Comparison of ENCODE assay signal across 20 mouse cellular contexts in the genomic region with DNA sequence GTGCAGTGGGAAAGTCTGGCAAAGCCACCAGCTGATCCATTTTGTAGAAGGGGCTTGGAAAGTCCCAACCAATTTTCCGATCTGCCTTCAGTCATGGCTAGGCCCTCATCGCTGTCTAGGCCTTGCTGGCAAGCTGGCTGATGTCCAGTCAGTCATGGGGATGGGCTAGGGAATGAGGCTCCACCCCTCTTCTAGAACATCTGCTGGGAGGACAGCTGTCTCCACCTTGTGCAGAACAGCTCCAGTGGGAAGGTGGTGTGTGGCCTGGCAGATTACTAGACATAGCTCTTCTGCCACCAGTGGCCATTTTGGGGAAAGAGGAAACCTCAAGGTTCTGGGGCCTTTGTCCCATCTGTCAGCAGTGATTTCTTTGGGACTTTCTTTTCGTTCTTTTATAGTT. TPM values are rescaled to one million over a fixed set of nuclear protein-coding genes. Genes with fewer than 3 reads are reported as not detected.
A peak's percentile ranks its signal among the peaks of the same experiment; 100 is the strongest.
DNase-seq lines count a peak whose midpoint lies in the region; ATAC-seq and TF ChIP-seq lines count a peak whose summit lies in the region.
"Had no signal": no experiment of that assay in that cellular context is flagged by ENCODE, and none has a peak within 500 bp of the region (broad histone marks: within the 10 kb centered on the region; RNA-seq: fewer than 3 reads in every experiment).

No protein-coding gene starts in this region.

- no peak for TF ChIP-seq POLR2A in myocyte (IDR thresholded peaks at IDR 0.05; ENCODE audit: insufficient read length, low read depth)

- no peak for ATAC-seq in neural tube, embryonic 15.5 days (ENCODE audit: low FRiP score)
- ATAC-seq: forebrain, embryonic 13.5 days; lung, postnatal 0 days had no signal

- WGBS in heart, embryonic 10.5 days: 82% methylated on average over 3 of the region's 3 CpGs
- 83% methylated on average over 3 of the region's 3 CpGs for WGBS in neural tube, embryonic 15.5 days

- H3K36me3 ChIP-seq in heart, embryonic 10.5 days: no peaks in the 10 kb centered on the region
- no peaks in the 10 kb centered on the region for H3K36me3 ChIP-seq in myocyte (ENCODE audit: control insufficient read depth, insufficient read depth)
- no peaks in the 10 kb centered on the region for H3K36me3 ChIP-seq in neural tube, embryonic 15.5 days
- H3K36me3 ChIP-seq: liver, embryonic 15.5 days had no signal

- H3K4me1 ChIP-seq in heart, embryonic 10.5 days: no peaks in the 10 kb centered on the region
- no peaks in the 10 kb centered on the region for H3K4me1 ChIP-seq in neural tube, embryonic 15.5 days
- H3K4me1 ChIP-seq: liver, embryonic 15.5 days had no signal

- no peak overlapping the region for H3K4me2 ChIP-seq in myocyte (ENCODE audit: low read depth)
- no peak overlapping the region for H3K4me2 ChIP-seq in neural tube, embryonic 15.5 days
- H3K4me2 ChIP-seq: forebrain, embryonic 13.5 days; hindbrain, embryonic 14.5 days; liver, embryonic 15.5 days; midbrain, embryonic 11.5 days had no signal

- H3K79me2 ChIP-seq in myocyte (ENCODE audit: control insufficient read depth, insufficient read depth): no peaks in the 10 kb centered on the region

- H3K9me3 ChIP-seq in heart, embryonic 10.5 days: no peaks in the 10 kb centered on the region
- no peaks in the 10 kb centered on the region for H3K9me3 ChIP-seq in neural tube, embryonic 15.5 days (replicated peaks)
- H3K9me3 ChIP-seq: forebrain, embryonic 13.5 days; liver, embryonic 15.5 days had no signal

- no peak overlapping the region for H3K9ac ChIP-seq in neural tube, embryonic 15.5 days (replicated peaks)
- H3K9ac ChIP-seq: forebrain, embryonic 13.5 days; hindbrain, embryonic 14.5 days; liver, embryonic 15.5 days had no signal

- H3K27ac ChIP-seq in heart, embryonic 10.5 days: no peak overlapping the region
- H3K27ac ChIP-seq in neural tube, embryonic 15.5 days (replicated peaks): no peak overlapping the region
- H3K27ac ChIP-seq: forebrain, embryonic 13.5 days; hindbrain, embryonic 14.5 days; kidney, postnatal 0 days; left cerebral cortex, adult 2 months; liver, embryonic 15.5 days had no signal

- H3K4me3 ChIP-seq in heart, embryonic 10.5 days: no peak overlapping the region
- H3K4me3 ChIP-seq in myocyte: no peak overlapping the region
- H3K4me3 ChIP-seq in neural tube, embryonic 15.5 days (replicated peaks): no peak overlapping the region
- H3K4me3 ChIP-seq: erythroblast, embryonic 14.5 days; forebrain, embryonic 13.5 days; left cerebral cortex, adult 2 months; liver, embryonic 15.5 days had no signal

- peaks cover 40% of the 10 kb centered on the region for H3K27me3 ChIP-seq in heart, embryonic 10.5 days (ENCODE audit: insufficient read depth, poor library complexity, severe bottlenecking)
- peaks cover 26% of the 10 kb centered on the region for H3K27me3 ChIP-seq in myocyte (ENCODE audit: control insufficient read depth, insufficient read depth, insufficient read length)
- no peaks in the 10 kb centered on the region for H3K27me3 ChIP-seq in neural tube, embryonic 15.5 days (replicated peaks)

- peak; percentile 94 for DNase-seq in heart, adult 11 months
- no peak for DNase-seq in heart, embryonic 10.5 days (ENCODE audit: low spot score)
- DNase-seq in MN1 (ENCODE audit: low spot score): peak; percentile 26
- peak; percentile 18 to 28 for DNase-seq in heart, adult 9 months (ENCODE audit: low spot score in 2 of 2)
- no peak for DNase-seq in layer of hippocampus, adult 9-10 months (ENCODE audit: low spot score)
- DNase-seq: adrenal gland, adult 2 months; cerebellum, adult 11 months; cerebellum, adult 9-11 months; kidney, adult 2 months; liver had no signal

- no peak overlapping the region for H3ac ChIP-seq in myocyte (ENCODE audit: control insufficient read depth, insufficient read length)

TF ChIP-seq in myocyte, 11 proteins besides CTCF, POLR2A, EP300 and RAD21:
- no peak for TF ChIP-seq REST (IDR thresholded peaks at IDR 0.05; ENCODE audit: insufficient read depth, insufficient read length)
- TF ChIP-seq MYOD1 (IDR thresholded peaks at IDR 0.05; ENCODE audit: control insufficient read depth in 1 of 3, insufficient read length in 2 of 3, low read depth in 2 of 3): peak in 2 of 3 experiments; percentile 70 to 87
- peak; percentile 26 for TF ChIP-seq TCF3 (IDR thresholded peaks at IDR 0.05; ENCODE audit: insufficient read length, low read depth)
- TF ChIP-seq MYOG (IDR thresholded peaks at IDR 0.05; ENCODE audit: control insufficient read depth in 1 of 3, insufficient read depth in 1 of 3, insufficient read length in 2 of 3, low read depth in 2 of 3): peak; percentile 26 to 87 (median 54)
- no peak for TF ChIP-seq SRF (IDR thresholded peaks at IDR 0.05; ENCODE audit: control insufficient read depth, insufficient read length, low read depth)

RNA-seq across cellular contexts. Expression of a gene that starts 7.3 kb away (rescaled TPM):
- polyA plus RNA-seq in heart, embryonic 10.5 days (2016; fragmentation: Nextera tagmentation; extraction: Ambion mirVana): 0.37 and 0.38 TPM in 2 replicates
- 0.14 TPM for polyA plus RNA-seq in myocyte (2012; fragmentation: generic; extraction: Trizol)
- 15.4 and 28.0 TPM in 2 replicates for polyA plus RNA-seq in neural tube, embryonic 15.5 days (2015; fragmentation: Nextera tagmentation; extraction: Ambion mirVana)
- polyA plus RNA-seq: erythroblast, embryonic 14.5 days; liver, embryonic 15.5 days had no signal

RNA-seq across cellular contexts. Expression of a gene that starts 26.0 kb away (rescaled TPM):
- 20.6 and 23.2 TPM in 2 replicates for polyA plus RNA-seq in heart, embryonic 10.5 days (2016; fragmentation: Nextera tagmentation; extraction: Ambion mirVana)
- polyA plus RNA-seq in myocyte (2012; fragmentation: generic; extraction: Trizol): 13.7 TPM
- polyA plus RNA-seq in neural tube, embryonic 15.5 days (2015; fragmentation: Nextera tagmentation; extraction: Ambion mirVana): 32.9 and 34.2 TPM in 2 replicates

Comparison
In these comparisons a context has a peak if more than half of its experiments do, and no peak if none do; other contexts are left out.
1. DNase-seq: peak in heart, adult 11 months (single experiment), MN1 (single experiment) and heart, adult 9 months (2 of 2); none in heart, embryonic 10.5 days (single experiment) and layer of hippocampus, adult 9-10 months (single experiment).
2. RNA of a gene that starts 7.3 kb away (polyA plus RNA-seq): 15.4 to 28.0 TPM in neural tube, embryonic 15.5 days; 0.37 to 0.38 TPM in heart, embryonic 10.5 days and 0.14 TPM in myocyte (single experiment); every median in the first group is over 10 times any median in the second.